Mouse (Mus musculus) lung, postnatal 0 days (tissue): ENCODE data around the gene Selenop. TPM values are rescaled to one million over a fixed set of nuclear protein-coding genes. Genes with fewer than 3 reads are reported as not detected.
A peak's percentile ranks its signal among the peaks of the same experiment; 100 is the strongest.

Source experiments
- ATAC-seq: fragments of 200-750 bp; cut with Nextera tagmentation; 2 replicates; pipeline ENCODE4 v1.8.0; 2017; ENCODE audit warnings: moderate library complexity
- DNase-seq: peaks from one replicate; pipeline ENCODE4 v3.0.0-alpha.2; 2016; ENCODE audit warnings: low spot score
- H3K27ac ChIP-seq: fragments of 300-500 bp; sonication (generic); 2 replicates; pipeline ENCODE4 v1.5.1; 2014; ENCODE audit warnings: antibody characterized with exemption, mild to moderate bottlenecking, low read length, mixed read lengths
- H3K27me3 ChIP-seq: fragments of 300-500 bp; sonication (generic); replicated peaks from 2 replicates; pipeline ENCODE4 v1.6.1; 2014; ENCODE audit warnings: low read length, mixed read lengths; ENCODE audit not compliant: insufficient read depth
- H3K36me3 ChIP-seq: fragments of 300-500 bp; sonication (generic); 2 replicates; pipeline ENCODE4 v1.6.1; 2014; ENCODE audit warnings: low read length, mixed read lengths; ENCODE audit not compliant: insufficient read depth
- H3K4me1 ChIP-seq: fragments of 300-500 bp; sonication (generic); 2 replicates; pipeline ENCODE4 v1.6.1; 2014; ENCODE audit warnings: antibody characterized with exemption, low read depth, low read length, mixed read lengths; ENCODE audit not compliant: insufficient read depth
- H3K4me2 ChIP-seq: fragments of 300-500 bp; sonication (generic); replicated peaks from 2 replicates; pipeline ENCODE4 v1.6.1; 2014; ENCODE audit warnings: low read depth, mild to moderate bottlenecking, low read length, moderate library complexity, mixed read lengths
- H3K4me3 ChIP-seq: fragments of 300-500 bp; sonication (generic); 2 replicates; pipeline ENCODE4 v1.5.1; 2014; ENCODE audit warnings: low read depth, low read length
- H3K9ac ChIP-seq: fragments of 300-500 bp; sonication (generic); replicated peaks from 2 replicates; pipeline ENCODE4 v1.6.1; 2014; ENCODE audit warnings: low read depth, mild to moderate bottlenecking
- H3K9me3 ChIP-seq: fragments of 300-500 bp; sonication (generic); 2 replicates; pipeline ENCODE4 v1.6.1; 2016; ENCODE audit warnings: low read length, mixed read lengths
- CTCF ChIP-seq: IDR thresholded peaks from 2 replicates; pipeline ENCODE4 v1.5.1; 2016; ENCODE audit warnings: antibody characterized with exemption, mild to moderate bottlenecking
- EP300 ChIP-seq: IDR thresholded peaks from 2 replicates; pipeline ENCODE4 v1.6.1; 2016; ENCODE audit warnings: antibody characterized with exemption, mild to moderate bottlenecking, control low read depth
- WGBS: fragments of 180-500 bp; shearing (Covaris S2); extraction: QIAGEN DNeasy Blood & Tissue Kit; methylation state at CpG from one replicate; pipeline ENCODE4 v1.1.7; 2014; 5-methylcytosine and 5-hydroxymethylcytosine counted together
- polyA plus RNA-seq: library from polyadenylated mRNA; unstranded; fragments of >200 nt; fragmentation: Nextera tagmentation; extraction: Ambion mirVana; gene quantifications from 2 replicates; pipeline ENCODE4 v1.2.1, GENCODE M21; 2015

Gene Selenop
- polyA plus RNA-seq, 1 experiment from 2014 or later = 404 TPM

DNA sequence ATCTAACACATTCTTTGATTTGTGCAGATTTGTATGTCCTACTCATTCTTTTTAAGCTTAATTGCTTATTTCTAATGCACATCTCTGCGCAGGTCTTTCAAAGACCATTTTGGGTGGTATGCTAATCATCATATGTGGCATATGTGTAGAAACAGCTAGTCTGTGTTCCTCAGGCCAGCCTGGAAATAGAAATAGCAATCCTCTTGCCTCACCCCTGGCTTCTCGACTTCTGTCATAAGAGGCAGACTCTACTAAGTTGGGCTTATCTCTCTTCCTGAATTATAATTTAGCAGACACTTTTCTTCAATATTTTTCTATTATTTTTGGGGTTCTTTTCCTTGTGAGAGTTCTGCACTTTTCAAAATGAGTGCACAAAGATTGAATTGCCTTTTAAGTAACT, 17.7 kb upstream of the Selenop start:
- no peak overlapping the region for H3K4me3 ChIP-seq
- H3K4me2 ChIP-seq = no peak overlapping the region
- TF ChIP-seq EP300 (no peak), CTCF (no peak)
- no peaks in the 10 kb centered on the region for H3K9me3 ChIP-seq
- H3K9ac ChIP-seq = no peak overlapping the region
- H3K27me3 ChIP-seq = no peaks in the 10 kb centered on the region
- 46% methylated on average over 2 of the region's 2 CpGs for WGBS
- H3K4me1 ChIP-seq = peaks cover 19% of the 10 kb centered on the region; the same call in 1 of the 2 replicates
- H3K36me3 ChIP-seq = no peaks in the 10 kb centered on the region
- H3K27ac ChIP-seq = peak overlapping the region; percentile 86
- DNase-seq (peak; percentile 69), ATAC-seq (peak; percentile 68)

DNA sequence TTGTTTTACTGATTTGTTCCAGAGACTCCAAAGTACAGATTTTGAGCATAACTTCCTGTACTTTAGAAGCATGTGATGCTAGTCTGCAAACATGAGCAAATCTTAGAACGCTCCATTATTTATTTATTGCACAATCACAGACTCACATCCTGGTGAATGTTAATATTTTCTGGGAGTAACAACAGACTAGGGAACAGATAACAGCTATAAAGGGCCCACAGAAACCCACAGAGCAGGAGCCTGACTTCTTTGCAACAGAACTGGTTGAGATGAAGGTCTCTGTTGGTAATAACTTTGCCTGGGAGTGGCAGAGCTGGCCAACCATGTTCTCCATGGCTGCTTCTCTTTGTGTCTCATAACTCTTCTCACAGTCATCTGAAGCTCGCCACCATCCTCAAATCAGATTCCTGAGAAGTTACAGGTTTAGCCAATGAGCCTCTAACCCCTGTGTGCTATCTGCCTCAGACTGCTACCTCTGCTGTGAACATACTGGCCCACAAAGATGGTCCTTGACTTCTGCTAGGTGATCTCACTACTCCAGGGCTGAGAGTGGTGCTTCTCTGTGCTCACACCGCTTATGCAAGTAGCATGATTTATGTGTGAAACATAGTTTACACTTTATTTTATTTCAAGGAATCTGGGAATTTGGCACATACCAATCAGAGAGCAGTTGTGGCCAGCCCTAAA, 17.2 kb upstream of the Selenop start:
- Histone ChIP-seq H3K27me3 (no peaks in the 10 kb centered on the region), H3K36me3 (no peaks in the 10 kb centered on the region), H3K27ac (peak overlapping the region; percentile 86), H3K4me1 (peaks cover 19% of the 10 kb centered on the region; the same call in 1 of the 2 replicates), H3K9ac (no peak overlapping the region), H3K4me3 (no peak overlapping the region), H3K4me2 (0 out of 2 replicates have a peak overlapping the region, but pooled peaks have one; percentile 6), H3K9me3 (no peaks in the 10 kb centered on the region)
- TF ChIP-seq CTCF = no peak
- TF ChIP-seq EP300 = peak; percentile 93
- ATAC-seq (peak; percentile 95), DNase-seq (peak; percentile 93)
- WGBS = 31% methylated on average over 3 of the region's 3 CpGs

DNA sequence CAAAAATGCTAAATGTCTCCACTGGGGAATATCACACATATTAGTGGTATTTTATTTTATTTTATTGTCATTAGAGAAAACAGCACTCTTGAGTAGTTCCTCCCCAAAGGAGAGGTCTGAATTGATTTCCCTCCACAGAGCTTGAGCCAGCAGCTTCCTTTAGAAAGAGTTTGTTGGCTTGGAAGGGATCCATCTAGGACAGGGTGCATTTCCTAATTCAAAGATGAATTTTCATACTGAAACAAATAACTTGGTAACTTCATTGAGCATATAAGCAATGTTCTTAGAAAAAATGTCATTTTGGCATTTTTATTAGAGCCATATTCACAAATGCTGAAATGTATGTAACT, 16.7 kb upstream of the Selenop start:
- Histone ChIP-seq H3K36me3 (no peaks in the 10 kb centered on the region), H3K9ac (no peak overlapping the region), H3K27ac (peak overlapping the region; percentile 86), H3K4me2 (no peak overlapping the region), H3K27me3 (no peaks in the 10 kb centered on the region), H3K9me3 (no peaks in the 10 kb centered on the region), H3K4me1 (peaks cover 19% of the 10 kb centered on the region; the same call in 1 of the 2 replicates), H3K4me3 (no peak overlapping the region)
- ATAC-seq (no peak), DNase-seq (no peak)
- TF ChIP-seq EP300 (no peak), CTCF (no peak)

DNA sequence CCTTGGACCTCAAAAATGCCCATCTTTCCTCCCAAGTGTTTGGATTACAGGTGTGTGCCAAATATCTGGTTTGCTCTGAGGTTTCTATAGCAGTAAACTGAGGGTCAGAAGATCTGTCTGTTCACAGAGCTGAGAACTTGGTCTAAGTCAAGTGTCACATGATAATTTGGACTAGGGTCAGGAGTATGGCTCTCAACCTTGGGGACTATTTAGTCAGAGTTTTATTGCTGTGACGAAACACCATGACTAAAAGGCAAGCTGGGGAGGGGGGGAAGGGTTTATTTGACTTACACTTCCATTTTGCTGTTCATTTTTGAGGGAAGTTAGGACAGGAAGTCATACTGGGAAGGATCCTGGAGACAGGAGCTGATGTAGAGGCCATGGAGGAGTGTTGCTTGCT, 9.3 kb upstream of the Selenop start:
- Histone ChIP-seq H3K4me1 (no peaks in the 10 kb centered on the region), H3K36me3 (no peaks in the 10 kb centered on the region), H3K9ac (no peak overlapping the region), H3K27me3 (no peaks in the 10 kb centered on the region), H3K4me3 (no peak overlapping the region), H3K27ac (no peak overlapping the region), H3K9me3 (no peaks in the 10 kb centered on the region), H3K4me2 (no peak overlapping the region)
- TF ChIP-seq EP300 (no peak), CTCF (no peak)
- ATAC-seq (no peak), DNase-seq (no peak)
- 44% methylated on average over 1 of the region's 1 CpGs for WGBS

DNA sequence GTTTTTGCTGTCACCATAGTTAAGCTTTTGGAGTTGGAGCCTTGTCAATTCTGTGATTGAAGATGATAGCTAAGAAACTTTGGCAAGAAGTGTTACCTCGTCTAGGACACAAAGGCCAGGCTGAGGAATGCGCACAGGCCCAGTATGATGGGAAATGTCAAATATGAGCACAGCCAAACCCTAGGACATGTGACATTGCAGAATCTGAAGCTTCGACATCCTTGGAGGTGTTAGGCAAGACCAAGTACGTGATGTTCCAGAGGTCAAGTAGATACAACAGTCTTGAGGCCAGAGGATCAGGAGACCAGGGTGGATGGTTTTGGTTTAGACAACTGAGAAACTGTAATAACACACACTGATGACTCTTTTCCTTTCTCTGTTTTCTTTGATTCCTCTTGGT, 8.0 kb upstream of the Selenop start:
- TF ChIP-seq CTCF = no peak
- peak; percentile 46 for TF ChIP-seq EP300
- H3K27ac ChIP-seq = no peak overlapping the region
- H3K36me3 ChIP-seq = no peaks in the 10 kb centered on the region
- peak; percentile 35; the same call in 1 of the 2 replicates for ATAC-seq
- H3K9me3 ChIP-seq = no peaks in the 10 kb centered on the region
- no peak overlapping the region for H3K9ac ChIP-seq
- 65% methylated on average over 4 of the region's 4 CpGs for WGBS
- H3K4me1 ChIP-seq = no peaks in the 10 kb centered on the region
- peak; percentile 18 for DNase-seq
- H3K27me3 ChIP-seq = no peaks in the 10 kb centered on the region
- H3K4me2 ChIP-seq = no peak overlapping the region
- H3K4me3 ChIP-seq = no peak overlapping the region

DNA sequence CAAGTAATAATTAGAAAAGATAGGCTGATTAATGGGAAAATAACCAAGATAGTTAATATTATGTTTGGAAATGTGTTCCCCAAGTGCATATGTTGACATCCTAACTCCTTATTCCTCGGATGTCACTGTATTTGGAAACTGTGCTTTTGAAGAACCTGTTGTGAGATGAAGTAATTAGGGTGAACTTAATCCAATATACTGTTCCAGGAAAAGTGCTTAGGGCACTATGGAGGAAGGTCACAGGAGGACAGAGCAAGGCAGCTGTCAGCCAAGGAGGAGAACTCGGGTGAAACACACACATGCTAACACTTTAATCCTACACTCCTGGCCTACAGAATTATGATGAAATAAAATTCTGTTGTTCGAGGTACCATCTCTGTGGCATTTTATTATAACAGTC, 5.5 kb upstream of the Selenop start:
- H3K4me1 ChIP-seq = no peaks in the 10 kb centered on the region; the same call in 1 of the 2 replicates
- no peak for ATAC-seq
- TF ChIP-seq EP300 = no peak
- TF ChIP-seq CTCF = no peak
- H3K9me3 ChIP-seq = no peaks in the 10 kb centered on the region
- WGBS = 72% methylated on average over 3 of the region's 3 CpGs
- H3K9ac ChIP-seq = no peak overlapping the region
- no peaks in the 10 kb centered on the region for H3K36me3 ChIP-seq
- no peaks in the 10 kb centered on the region for H3K27me3 ChIP-seq
- H3K27ac ChIP-seq = no peak overlapping the region
- no peak for DNase-seq
- no peak overlapping the region for H3K4me3 ChIP-seq
- no peak overlapping the region for H3K4me2 ChIP-seq

DNA sequence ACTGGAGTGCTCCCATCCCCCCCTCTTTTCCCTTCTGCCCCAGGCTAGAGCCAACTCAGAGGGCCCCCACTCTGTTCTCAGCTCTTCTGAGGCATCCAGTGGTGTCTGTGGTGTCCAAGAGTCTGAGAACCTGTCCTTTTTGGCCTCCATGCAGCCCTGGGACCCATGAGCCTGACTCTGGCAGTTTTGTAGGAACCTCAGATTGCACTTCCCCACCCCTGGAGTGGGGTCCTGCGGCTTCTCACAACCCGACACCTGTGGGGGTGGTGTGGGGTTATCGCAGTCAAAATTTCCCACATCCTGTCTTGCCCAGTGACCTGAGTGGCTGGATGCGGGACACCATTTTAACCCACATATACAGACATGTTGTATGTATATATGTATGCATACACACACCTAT, 4.1 kb upstream of the Selenop start:
- H3K4me1 ChIP-seq = peaks cover under 1% of the 10 kb centered on the region; the same call in 1 of the 2 replicates
- no peak for TF ChIP-seq EP300
- no peak for TF ChIP-seq CTCF
- DNase-seq (no peak), ATAC-seq (no peak)
- H3K4me2 ChIP-seq = no peak overlapping the region
- H3K4me3 ChIP-seq = no peak overlapping the region
- no peak overlapping the region for H3K9ac ChIP-seq
- no peak overlapping the region for H3K27ac ChIP-seq
- H3K36me3 ChIP-seq = no peaks in the 10 kb centered on the region
- no peaks in the 10 kb centered on the region for H3K27me3 ChIP-seq
- no peaks in the 10 kb centered on the region for H3K9me3 ChIP-seq
- 82% methylated on average over 4 of the region's 4 CpGs for WGBS
